Mouse (Mus musculus): Measurements from ENCODE around the gene Gm3045. TPM values are rescaled to one million over a fixed set of nuclear protein-coding genes. Genes with fewer than 3 reads are reported as not detected.

The Gm3045 gene
- total RNA-seq, 2 experiments from 2014 or later: not detected

GRCm38 (mm10) chr13:56482146-56482545 is 55.8 kb downstream of the Gm3045 start, which contains the start of gene Il9:
Gene Il9 (minus strand): TSS chr13:56482246.
- no peak for DNase-seq (ENCODE audit: extremely low spot score in 1 of 2, low spot score in 1 of 2)

Other genes starting within 250 kb of the Gm3045 start
- gene Tifab, start 247.7 kb upstream of the Gm3045 start, total RNA-seq (2021): 1 to 10 TPM; 1.8 to 2.0 TPM
- gene Neurog1, start 174.4 kb upstream of the Gm3045 start, total RNA-seq (2021): under 1 TPM; 0.21 to 0.25 TPM
- 100 to 1,000 TPM; 121 to 137 TPM for gene Cxcl14, start 130.0 kb upstream of the Gm3045 start, total RNA-seq (2021)
- gene Slc25a48, start 11.8 kb downstream of the Gm3045 start, total RNA-seq (2021): not detected
- not detected for gene Il9, start 55.7 kb downstream of the Gm3045 start, total RNA-seq (2021)
- gene Fbxl21, start 95.9 kb downstream of the Gm3045 start, total RNA-seq (2021): 1 to 10 TPM; 5.4 to 5.6 TPM
- not detected for gene Lect2, start 121.9 kb downstream of the Gm3045 start, total RNA-seq (2021)
- gene Tgfbi, start 182.9 kb downstream of the Gm3045 start, total RNA-seq (2021): 1 to 10 TPM; 3.1 to 3.8 TPM

All from layer of hippocampus, postnatal 25 days (tissue).